Mouse (Mus musculus): ENCODE measurements around the gene Tbc1d8.

GRCm38 (mm10) chr1:39344981-39345600 lies 133.5 kb downstream of the Tbc1d8 start:
- TF ChIP-seq POLR2A (IDR thresholded peaks at IDR 0.05; ENCODE audit: control insufficient read depth, extremely low read depth, insufficient read depth, low read length, poor library complexity) (no peak), CTCF (IDR thresholded peaks at IDR 0.05; ENCODE audit: borderline replicate concordance, control insufficient read depth, extremely low read depth, insufficient read depth, low read length, poor library complexity) (no peak)

Data from thymus, adult 2 months (tissue).